Comparison of ENCODE assay signal across 9 mouse cellular contexts in genomic region chr4:134851236-134851635, GRCm38 (mm10). TPM values are rescaled to one million over a fixed set of nuclear protein-coding genes. Genes with fewer than 3 reads are reported as not detected.
DNase-seq lines count a peak whose midpoint lies in the region; ATAC-seq lines count a peak whose summit lies in the region.
"Had no signal": no experiment of that assay in that cellular context is flagged by ENCODE, and none has a peak within 500 bp of the region (broad histone marks: within the 10 kb centered on the region; RNA-seq: fewer than 3 reads in every experiment).

No protein-coding gene starts in this region.

- DNase-seq in kidney, postnatal 10 days, result no peak
- no peak for DNase-seq in limb, embryonic 11.5 days (ENCODE audit: low spot score)
- DNase-seq in layer of hippocampus, adult 9-11 months, result no peak
- no peak for DNase-seq in spleen, postnatal 14 days (ENCODE audit: low spot score in 2 of 2)
- DNase-seq in left cerebral cortex, adult 11 months (ENCODE audit: low spot score), result no peak
- DNase-seq: gastrocnemius, postnatal 10 days had no signal

- 45% methylated on average over 2 of the region's 2 CpGs for WGBS in kidney, embryonic 16.5 days
- WGBS in embryonic facial prominence, embryonic 15.5 days, result 50% methylated on average over 2 of the region's 2 CpGs
- 27% methylated on average over 2 of the region's 2 CpGs for WGBS in limb, embryonic 11.5 days
- WGBS in neural tube, embryonic 13.5 days, result 22% methylated on average over 2 of the region's 2 CpGs

- H3K27me3 ChIP-seq in kidney, embryonic 16.5 days (ENCODE audit: insufficient read depth, low read length), result peaks cover 3% of the 10 kb centered on the region; the same call in 1 of the 2 replicates
- no peaks in the 10 kb centered on the region for H3K27me3 ChIP-seq in embryonic facial prominence, embryonic 15.5 days
- 0 out of 2 replicates have a peak, but pooled peaks cover 2% of the 10 kb centered on the region for H3K27me3 ChIP-seq in limb, embryonic 11.5 days (ENCODE audit: control insufficient read depth, insufficient read depth, low read length)
- peaks cover 15% of the 10 kb centered on the region for H3K27me3 ChIP-seq in neural tube, embryonic 13.5 days

- ATAC-seq in kidney, embryonic 16.5 days (ENCODE audit: low FRiP score, low TSS enrichment), result no peak
- ATAC-seq in embryonic facial prominence, embryonic 15.5 days (ENCODE audit: insufficient number of reproducible peaks, low FRiP score, low TSS enrichment, low read depth), result no peak
- ATAC-seq in limb, embryonic 11.5 days (ENCODE audit: insufficient number of reproducible peaks, low FRiP score, low TSS enrichment, low read depth), result no peak
- ATAC-seq in neural tube, embryonic 13.5 days (ENCODE audit: low read depth), result no peak

- peaks cover 32% of the 10 kb centered on the region for H3K4me1 ChIP-seq in kidney, embryonic 16.5 days (ENCODE audit: insufficient read depth, low read length)
- H3K4me1 ChIP-seq in embryonic facial prominence, embryonic 15.5 days, result peaks cover 34% of the 10 kb centered on the region
- H3K4me1 ChIP-seq in limb, embryonic 11.5 days (ENCODE audit: control insufficient read depth, insufficient read depth, low read length), result peaks cover 9% of the 10 kb centered on the region
- peaks cover 44% of the 10 kb centered on the region for H3K4me1 ChIP-seq in neural tube, embryonic 13.5 days (replicated peaks)

- H3K4me3 ChIP-seq in kidney, embryonic 16.5 days (ENCODE audit: low read length), result peak overlapping the region; percentile 96; the same call in 1 of the 2 replicates
- H3K4me3 ChIP-seq in embryonic facial prominence, embryonic 15.5 days (replicated peaks), result peak overlapping the region; percentile 99
- no peak overlapping the region for H3K4me3 ChIP-seq in limb, embryonic 11.5 days (ENCODE audit: low read depth, low read length)
- H3K4me3 ChIP-seq in neural tube, embryonic 13.5 days, result peak overlapping the region; percentile 96

- no peaks in the 10 kb centered on the region for H3K36me3 ChIP-seq in kidney, embryonic 16.5 days (ENCODE audit: insufficient read depth, low read length)
- no peaks in the 10 kb centered on the region for H3K36me3 ChIP-seq in embryonic facial prominence, embryonic 15.5 days
- no peaks in the 10 kb centered on the region for H3K36me3 ChIP-seq in limb, embryonic 11.5 days (ENCODE audit: control insufficient read depth, insufficient read depth, low read length)
- no peaks in the 10 kb centered on the region for H3K36me3 ChIP-seq in neural tube, embryonic 13.5 days

- peak overlapping the region; percentile 85 for H3K4me2 ChIP-seq in kidney, embryonic 16.5 days (replicated peaks; ENCODE audit: low read depth, low read length)
- peak overlapping the region; percentile 64 for H3K4me2 ChIP-seq in embryonic facial prominence, embryonic 15.5 days (replicated peaks)
- H3K4me2 ChIP-seq in limb, embryonic 11.5 days (ENCODE audit: low read depth, severe bottlenecking), result peak overlapping the region; percentile 83
- H3K4me2 ChIP-seq in neural tube, embryonic 13.5 days, result peak overlapping the region; percentile 88

- H3K27ac ChIP-seq in kidney, embryonic 16.5 days (ENCODE audit: low read length), result no peak overlapping the region
- no peak overlapping the region for H3K27ac ChIP-seq in embryonic facial prominence, embryonic 15.5 days (replicated peaks)
- H3K27ac ChIP-seq in limb, embryonic 11.5 days (replicated peaks; ENCODE audit: low read depth, low read length), result no peak overlapping the region
- H3K27ac ChIP-seq in neural tube, embryonic 13.5 days (replicated peaks), result no peak overlapping the region

- H3K9ac ChIP-seq in kidney, embryonic 16.5 days (replicated peaks; ENCODE audit: low read length), result no peak overlapping the region
- no peak overlapping the region for H3K9ac ChIP-seq in embryonic facial prominence, embryonic 15.5 days
- no peak overlapping the region for H3K9ac ChIP-seq in limb, embryonic 11.5 days (ENCODE audit: low read length)
- H3K9ac ChIP-seq in neural tube, embryonic 13.5 days, result peak overlapping the region; percentile 100

- H3K9me3 ChIP-seq in kidney, embryonic 16.5 days (ENCODE audit: low read length), result no peaks in the 10 kb centered on the region
- H3K9me3 ChIP-seq in embryonic facial prominence, embryonic 15.5 days (replicated peaks), result no peaks in the 10 kb centered on the region
- no peaks in the 10 kb centered on the region for H3K9me3 ChIP-seq in limb, embryonic 11.5 days (ENCODE audit: control insufficient read depth, low read length)
- H3K9me3 ChIP-seq in neural tube, embryonic 13.5 days, result no peaks in the 10 kb centered on the region

RNA-seq across cellular contexts. Expression of gene Maco1, which starts 1.9 kb away (rescaled TPM):
- 33.1 and 38.4 TPM in 2 replicates for polyA plus RNA-seq in kidney, embryonic 16.5 days (2015; fragmentation: Nextera tagmentation; extraction: Ambion mirVana)
- 45.3 and 47.0 TPM in 2 replicates for polyA plus RNA-seq in embryonic facial prominence, embryonic 15.5 days (2015; fragmentation: Nextera tagmentation; extraction: Ambion mirVana)
- polyA plus RNA-seq in limb, embryonic 11.5 days (2014; fragmentation: Nextera tagmentation; extraction: Ambion mirVana), result 41.5 and 45.4 TPM in 2 replicates
- 101 and 113 TPM in 2 replicates for polyA plus RNA-seq in neural tube, embryonic 13.5 days (2015; fragmentation: Nextera tagmentation; extraction: Ambion mirVana)

RNA-seq across cellular contexts. Expression of gene Rhd, which starts 13.1 kb away (rescaled TPM):
- 2.7 and 3.0 TPM in 2 replicates for polyA plus RNA-seq in kidney, embryonic 16.5 days (2015; fragmentation: Nextera tagmentation; extraction: Ambion mirVana)
- 2.3 and 2.9 TPM in 2 replicates for polyA plus RNA-seq in embryonic facial prominence, embryonic 15.5 days (2015; fragmentation: Nextera tagmentation; extraction: Ambion mirVana)
- polyA plus RNA-seq in limb, embryonic 11.5 days (2014; fragmentation: Nextera tagmentation; extraction: Ambion mirVana), result 12.6 and 14.8 TPM in 2 replicates
- polyA plus RNA-seq in neural tube, embryonic 13.5 days (2015; fragmentation: Nextera tagmentation; extraction: Ambion mirVana), result 1.5 and 2.0 TPM in 2 replicates
